Mouse (Mus musculus) right cerebral cortex, postnatal 36 days (tissue): ENCODE measurements at regions not wholly inside any gene's neighbourhood (a gene's known extent, or its start where the extent isn't known, plus 50 kb on each side); places are given as distances from the start of the nearest gene placed in this dataset.

Experiments
- DNase-seq, 2 experiments: peaks; one replicate each; pipeline ENCODE4 v3.0.0; 2022; ENCODE audit warnings: low spot score in 2 of 2, mixed read lengths in 1 of 2

- peak in 1 of 2 experiments; percentile 7 for DNase-seq
Observed at GRCm38 (mm10) chr5:132827555-132828333, 284.6 kb upstream of the Auts2 start.

- no peak for DNase-seq
Observed at GRCm38 (mm10) chr5:132826009-132826408, 282.9 kb upstream of the Auts2 start.

- DNase-seq: no peak
Observed at GRCm38 (mm10) chr5:132817665-132818064, 274.5 kb upstream of the Auts2 start.

GRCm38 (mm10) chr5:132809181-132809580, 266.0 kb upstream of the Auts2 start:
- DNase-seq: no peak

GRCm38 (mm10) chr5:132796061-132796460, 252.9 kb upstream of the Auts2 start:
- no peak for DNase-seq

GRCm38 (mm10) chr5:132792484-132792883, 249.3 kb upstream of the Auts2 start:
- no peak for DNase-seq

GRCm38 (mm10) chr5:132785291-132785690, 242.1 kb upstream of the Auts2 start:
- no peak for DNase-seq

GRCm38 (mm10) chr5:132784791-132785190, 241.6 kb upstream of the Auts2 start:
- DNase-seq: peak; percentile 8 to 22

GRCm38 (mm10) chr5:132774141-132774680, 231.1 kb upstream of the Auts2 start:
- no peak for DNase-seq

- no peak for DNase-seq
Observed at GRCm38 (mm10) chr5:132760396-132760795, 217.3 kb upstream of the Auts2 start.

GRCm38 (mm10) chr5:132759751-132760150, 216.6 kb upstream of the Auts2 start:
- DNase-seq: no peak

GRCm38 (mm10) chr5:132758941-132759340, 215.8 kb upstream of the Auts2 start:
- no peak for DNase-seq

GRCm38 (mm10) chr5:132737966-132738365, 194.8 kb upstream of the Auts2 start:
- no peak for DNase-seq

- no peak for DNase-seq
Observed at GRCm38 (mm10) chr5:132728689-132729189, 185.6 kb upstream of the Auts2 start.

GRCm38 (mm10) chr5:132724467-132724866, 181.3 kb upstream of the Auts2 start:
- no peak for DNase-seq

- DNase-seq: no peak
Observed at GRCm38 (mm10) chr5:132710301-132710700, 167.2 kb upstream of the Auts2 start.

GRCm38 (mm10) chr5:132707531-132707930, 164.4 kb upstream of the Auts2 start:
- no peak for DNase-seq

GRCm38 (mm10) chr5:132703455-132704100, 160.4 kb upstream of the Auts2 start:
- DNase-seq: no peak

GRCm38 (mm10) chr5:132702573-132702972, 159.4 kb upstream of the Auts2 start:
- no peak for DNase-seq

- DNase-seq: no peak
Observed at GRCm38 (mm10) chr5:132690784-132691183, 147.6 kb upstream of the Auts2 start.

GRCm38 (mm10) chr5:132675261-132675660, 132.1 kb upstream of the Auts2 start:
- no peak for DNase-seq

GRCm38 (mm10) chr5:132673599-132674305, 130.6 kb upstream of the Auts2 start:
- DNase-seq: no peak
